Mouse (Mus musculus): ENCODE measurements at regions not wholly inside any gene's neighbourhood (a gene's known extent, or its start where the extent isn't known, plus 50 kb on each side); places are given as distances from the start of the nearest gene placed in this dataset.

DNA sequence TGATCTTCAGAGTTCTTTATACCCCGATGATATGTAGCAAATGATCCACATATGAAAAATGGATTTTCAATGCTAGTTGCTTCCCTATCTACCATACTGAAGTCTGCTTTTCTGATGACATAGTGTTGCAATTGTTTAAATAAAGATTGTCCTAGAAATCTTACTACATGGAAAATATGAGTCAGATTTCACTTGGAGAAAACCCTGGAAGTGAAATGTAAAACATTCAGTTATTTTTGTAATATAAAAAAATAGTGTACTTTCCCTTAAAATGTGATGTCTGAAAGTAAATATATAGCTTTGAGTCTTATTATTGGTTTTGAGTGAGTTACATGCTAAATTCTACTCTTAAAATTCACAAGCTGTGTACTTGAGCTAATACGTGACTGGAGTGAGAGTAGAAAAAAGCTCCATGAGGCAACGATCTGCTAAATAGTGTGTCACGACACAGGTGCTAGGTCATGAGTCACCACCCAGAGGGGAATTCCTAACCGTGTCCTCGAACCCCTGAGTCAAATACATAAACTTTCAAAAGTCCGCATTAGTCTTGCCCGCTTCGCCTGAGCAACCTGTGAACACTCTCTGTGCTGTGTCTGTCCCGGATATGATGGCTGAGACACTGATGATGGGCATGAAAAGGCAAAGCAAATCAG is 430.5 kb downstream of the Hsfy2 start:
- DNase-seq (ENCODE audit: low spot score), result no peak

DNA sequence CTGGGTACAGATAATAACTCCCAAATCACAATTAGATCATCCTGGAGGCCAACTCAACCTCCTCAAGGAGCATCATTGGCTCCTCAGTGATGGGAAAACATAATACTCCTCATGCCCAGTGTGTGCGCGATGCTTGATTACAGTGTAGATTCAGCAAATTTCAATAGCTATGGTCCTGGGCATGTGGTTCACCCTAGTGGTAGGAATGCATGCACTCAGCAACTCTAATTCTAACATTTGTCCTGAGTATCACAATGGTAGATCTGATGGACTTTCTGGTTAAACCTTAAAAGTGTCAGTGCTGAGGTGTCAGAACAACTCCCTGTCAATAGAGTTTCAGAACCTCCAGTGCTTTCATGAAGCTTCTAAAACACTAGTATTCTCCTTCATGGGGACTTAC is 442.0 kb downstream of the Hsfy2 start:
- DNase-seq (ENCODE audit: low spot score), result no peak

DNA sequence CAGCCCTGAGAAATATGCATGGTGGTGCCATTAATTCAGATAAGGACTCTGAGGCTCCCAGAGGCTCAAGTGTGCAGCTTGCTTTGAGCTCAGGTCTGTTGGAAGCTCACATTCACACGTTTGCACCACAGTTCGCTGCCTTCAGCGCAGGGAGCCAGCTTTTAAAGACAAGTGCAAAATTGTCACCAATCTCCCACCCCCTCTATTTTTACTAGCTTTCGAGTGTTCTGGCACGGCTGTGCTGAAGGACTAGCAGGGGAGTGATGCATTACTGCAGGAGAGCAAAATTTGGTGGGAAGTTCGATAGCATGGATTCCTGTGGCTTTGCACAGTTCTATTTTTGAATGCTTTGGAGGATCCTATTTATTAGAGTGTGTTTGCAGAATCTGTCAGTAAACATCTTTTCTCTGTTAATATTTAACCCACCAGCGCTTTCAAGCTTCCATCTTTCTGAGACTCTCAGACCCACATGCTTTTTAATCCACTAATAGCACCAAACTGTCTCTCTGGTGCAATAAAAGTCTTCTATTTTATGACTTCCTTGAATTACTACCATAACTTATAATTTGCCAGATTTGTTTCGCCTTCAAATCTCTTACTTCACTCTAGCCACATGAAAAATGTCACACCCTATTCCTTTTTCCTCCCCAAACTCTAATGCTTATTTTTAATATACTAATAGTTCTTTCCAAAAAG is 453.6 kb downstream of the Hsfy2 start:
- no peak for DNase-seq (ENCODE audit: low spot score)

DNA sequence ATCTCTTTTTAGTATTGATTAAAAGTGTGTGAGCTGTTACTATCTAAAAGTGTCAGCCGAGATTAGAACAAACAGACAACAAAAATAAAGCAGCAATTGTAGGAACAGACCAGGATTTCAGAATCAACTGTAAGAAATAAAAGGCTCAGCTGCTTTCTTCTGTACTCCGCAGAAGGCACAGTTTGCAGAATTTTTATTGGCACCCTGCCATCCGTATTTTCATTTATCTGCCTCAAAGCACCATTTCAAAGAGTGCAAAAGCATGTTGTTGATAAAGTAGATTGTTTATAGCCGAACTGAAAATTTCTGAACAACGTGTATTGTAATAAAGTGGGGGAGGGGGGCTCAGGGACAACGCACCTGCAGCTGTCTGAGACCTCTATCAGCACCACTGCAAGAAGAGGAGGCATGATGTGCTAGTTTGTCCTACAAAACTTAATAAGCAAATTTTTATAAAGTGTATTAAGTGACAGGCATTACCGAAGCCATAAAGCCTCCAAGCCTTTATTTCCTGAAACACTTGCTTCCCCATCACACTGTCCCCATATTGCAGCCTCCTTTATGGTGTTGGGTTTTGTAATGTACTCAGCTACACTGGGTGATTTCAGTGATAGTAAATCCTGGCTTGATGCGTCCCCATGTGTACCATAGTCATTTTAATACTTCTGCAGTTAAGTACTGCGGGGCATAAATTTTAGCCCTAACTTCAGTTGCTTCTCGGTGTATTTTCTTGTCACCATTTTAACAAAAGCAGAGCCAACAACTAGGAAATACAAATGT is 457.8 kb downstream of the Hsfy2 start:
- no peak for DNase-seq (ENCODE audit: low spot score)

DNA sequence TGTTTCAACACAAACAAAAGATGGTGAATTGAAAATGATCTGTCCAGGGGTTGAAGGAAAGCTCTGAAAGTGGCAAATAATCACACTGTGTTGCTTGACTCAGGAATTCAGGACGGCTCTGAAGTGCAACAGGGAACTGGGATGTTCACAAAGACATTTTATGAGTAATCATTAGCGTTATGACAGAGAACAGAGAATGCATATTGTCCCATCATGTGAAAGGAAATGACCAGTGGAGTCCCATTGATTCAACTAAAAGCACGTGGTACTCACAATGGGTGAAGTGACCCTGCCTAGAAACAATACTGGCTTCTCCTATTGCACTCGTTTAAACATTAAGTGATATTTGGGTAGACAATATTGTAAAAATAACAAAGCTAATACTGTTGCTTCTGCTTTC is 466.1 kb downstream of the Hsfy2 start:
- no peak for DNase-seq (ENCODE audit: low spot score)

DNA sequence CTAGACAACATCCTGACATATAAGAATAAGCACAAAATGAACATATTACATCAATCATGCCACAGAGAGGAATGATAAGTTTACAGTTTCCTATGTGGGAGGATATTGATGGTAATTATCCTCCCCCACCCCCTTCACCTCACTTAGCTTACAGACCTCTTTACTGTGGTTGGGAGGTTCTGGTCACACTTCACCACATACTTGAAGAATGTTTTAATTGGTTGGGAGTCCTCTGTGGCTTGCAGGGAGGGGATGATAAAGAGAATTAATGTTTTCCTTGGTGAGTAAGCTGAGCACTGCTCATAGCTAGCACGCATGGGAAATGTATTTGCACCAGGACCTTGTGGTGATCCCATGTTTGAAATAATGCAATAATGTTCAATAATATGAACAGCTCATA is 468.5 kb downstream of the Hsfy2 start:
- no peak for DNase-seq (ENCODE audit: low spot score)

DNA sequence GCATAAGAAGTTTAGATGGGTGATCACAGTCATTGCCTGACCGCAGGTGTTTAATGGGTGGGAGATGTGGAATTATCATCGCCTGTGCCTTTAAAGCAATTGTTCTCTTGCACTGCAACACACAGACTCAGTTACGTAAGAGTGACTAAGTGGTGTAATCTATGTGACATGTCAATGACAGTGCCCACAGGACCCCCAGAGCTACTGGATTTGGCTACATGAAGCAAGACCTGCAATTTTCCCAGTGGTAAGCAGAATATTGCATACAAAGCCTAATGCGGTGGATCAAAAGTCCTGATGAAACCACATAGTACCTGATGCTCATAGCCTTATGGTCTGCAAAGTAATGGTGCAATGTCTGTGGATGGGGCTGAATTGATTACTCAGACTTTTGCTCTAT is 469.2 kb downstream of the Hsfy2 start:
- DNase-seq (ENCODE audit: low spot score), result no peak

DNA sequence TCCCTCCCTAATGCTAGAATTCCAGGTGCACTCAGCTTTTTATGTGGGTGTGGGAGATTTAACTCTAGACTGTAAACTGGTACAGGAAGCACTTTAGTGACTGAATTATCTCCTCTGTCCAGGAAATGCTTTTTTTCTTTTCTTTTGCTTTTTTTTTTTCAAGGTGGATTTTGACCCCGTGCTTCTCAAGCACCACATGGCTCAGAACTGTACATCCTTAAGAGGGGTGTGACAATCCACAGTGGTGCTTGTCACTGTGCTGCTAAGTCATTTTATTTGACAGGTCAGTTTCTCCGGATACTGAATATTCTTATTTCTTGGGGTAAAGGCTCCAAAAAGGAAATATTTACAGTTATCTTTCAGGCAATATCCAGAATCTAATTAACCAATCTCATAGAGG is 472.0 kb downstream of the Hsfy2 start:
- no peak for DNase-seq (ENCODE audit: low spot score)

DNA sequence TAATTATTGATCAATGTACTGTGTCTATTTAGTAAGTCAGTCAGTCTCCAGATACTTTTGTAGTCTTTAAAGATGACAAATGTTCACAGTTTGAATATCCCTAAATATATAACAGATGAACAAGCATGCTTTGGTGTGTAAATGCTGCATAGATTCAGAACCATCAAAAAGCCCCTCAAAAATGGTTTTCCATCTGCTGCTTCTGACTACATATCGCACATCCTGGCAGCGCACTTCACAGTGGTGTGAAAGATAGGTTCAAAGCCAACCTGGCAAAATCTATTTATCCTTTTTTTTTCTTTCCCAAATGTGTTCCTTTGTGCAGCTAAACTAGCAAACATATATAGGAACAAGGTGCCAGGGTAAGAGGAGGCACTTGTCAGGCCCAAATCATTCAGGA is 472.9 kb downstream of the Hsfy2 start:
- DNase-seq (ENCODE audit: low spot score), result no peak

DNA sequence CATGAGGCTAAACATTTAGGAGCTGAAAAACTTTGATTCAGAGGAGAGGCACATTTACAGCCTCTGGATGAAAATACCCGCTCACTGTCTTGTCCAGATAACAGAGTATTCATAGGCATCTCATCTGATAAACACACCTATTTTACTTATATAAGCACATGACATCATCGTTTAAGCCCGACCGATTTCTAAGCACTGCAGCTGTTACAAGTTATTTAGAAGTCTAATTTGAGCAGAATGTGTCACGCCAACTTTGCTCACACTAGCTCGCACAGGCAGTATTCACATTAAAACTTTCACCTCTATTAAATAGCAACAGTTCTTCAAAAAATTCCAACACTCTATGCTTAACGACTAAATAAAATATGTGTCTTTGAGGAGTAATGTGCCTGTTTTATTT is 506.3 kb downstream of the Hsfy2 start:
- no peak for DNase-seq (ENCODE audit: low spot score)

DNA sequence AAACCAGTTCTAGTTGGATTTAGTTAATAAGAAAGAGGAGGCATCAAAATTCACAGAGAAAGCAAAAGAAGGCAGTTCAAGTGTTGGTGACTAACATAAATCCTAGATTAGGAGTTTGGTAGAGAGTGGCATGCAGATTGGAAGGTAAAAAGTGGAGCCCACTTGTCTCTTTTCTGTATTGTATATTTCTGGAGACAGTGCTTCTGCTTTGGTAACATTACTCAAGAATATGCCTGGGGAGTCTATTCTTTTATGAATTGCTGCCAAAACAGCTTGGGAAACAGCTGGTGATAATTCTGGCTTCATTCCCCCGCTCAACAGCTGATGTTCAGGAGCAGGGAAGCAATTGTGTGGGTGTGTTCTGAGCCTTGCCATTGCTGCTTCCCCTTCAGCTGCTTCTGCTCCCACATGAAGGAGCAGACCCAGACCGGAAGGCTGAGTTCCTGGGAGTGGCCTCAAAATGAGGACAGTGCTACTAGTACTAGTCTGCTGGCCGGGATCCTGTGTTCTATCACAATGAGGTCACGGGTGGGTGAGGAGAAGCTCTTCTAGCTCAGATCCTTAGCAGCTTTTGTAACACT is 547.9 kb downstream of the Hsfy2 start:
- peak; percentile 43 for DNase-seq (ENCODE audit: low spot score)

DNA sequence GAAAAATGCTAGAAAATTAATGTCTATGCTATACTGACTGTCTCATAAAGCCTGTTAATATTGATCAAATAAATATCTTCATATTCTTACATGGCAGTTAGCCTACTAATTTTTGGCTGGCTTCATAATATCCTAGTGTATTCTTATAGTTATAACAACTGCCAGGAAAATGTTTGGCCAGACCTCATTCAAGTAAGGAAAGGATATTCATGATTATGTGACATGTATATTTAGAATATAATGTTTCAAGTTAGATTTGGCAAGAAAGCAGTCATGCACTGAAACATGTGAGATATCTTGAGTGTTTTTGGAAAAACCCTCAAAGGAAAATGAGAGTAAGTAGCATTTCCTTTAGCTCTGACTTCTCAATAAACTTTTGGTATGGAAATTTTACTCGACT is 548.9 kb downstream of the Hsfy2 start:
- DNase-seq (ENCODE audit: low spot score), result no peak

DNA sequence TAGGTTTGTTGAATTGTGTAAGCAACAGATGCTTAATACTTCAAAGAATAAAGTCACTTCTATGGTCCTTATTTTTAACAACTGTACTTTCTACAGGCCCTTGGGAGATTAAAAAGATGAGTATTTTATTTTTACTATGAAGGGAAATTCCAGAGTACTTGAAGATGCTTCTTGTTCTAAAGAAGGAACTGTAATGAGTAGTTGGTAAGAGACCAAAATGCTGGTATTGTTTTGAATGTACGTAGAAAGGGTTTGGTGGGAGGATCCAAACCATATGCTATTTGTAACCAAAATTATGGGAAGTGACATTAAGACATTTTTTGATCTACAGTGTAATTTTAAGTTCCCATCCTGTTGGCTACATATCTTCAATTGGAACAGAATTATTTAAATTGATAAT is 560.5 kb downstream of the Hsfy2 start:
- DNase-seq (ENCODE audit: low spot score), result no peak

DNA sequence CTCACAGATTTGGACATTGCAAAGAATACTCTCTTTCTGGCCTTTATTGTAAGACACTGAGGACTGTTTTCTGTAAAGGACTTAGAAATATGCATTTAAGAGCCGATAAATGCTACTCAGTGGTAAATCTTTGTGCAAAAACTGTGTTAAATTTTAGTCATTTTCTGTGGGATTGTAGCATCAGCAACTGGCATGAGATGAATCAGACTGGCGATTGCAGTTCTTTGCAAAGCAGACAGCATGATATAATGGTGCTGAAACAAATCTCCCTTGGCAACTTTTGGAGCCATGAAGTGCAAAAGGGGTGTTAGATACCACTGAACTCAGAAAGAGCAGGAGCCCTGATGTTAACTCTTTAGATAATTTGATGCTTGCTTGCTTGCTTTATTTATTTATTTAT is 565.0 kb downstream of the Hsfy2 start:
- DNase-seq (ENCODE audit: low spot score), result no peak

DNA sequence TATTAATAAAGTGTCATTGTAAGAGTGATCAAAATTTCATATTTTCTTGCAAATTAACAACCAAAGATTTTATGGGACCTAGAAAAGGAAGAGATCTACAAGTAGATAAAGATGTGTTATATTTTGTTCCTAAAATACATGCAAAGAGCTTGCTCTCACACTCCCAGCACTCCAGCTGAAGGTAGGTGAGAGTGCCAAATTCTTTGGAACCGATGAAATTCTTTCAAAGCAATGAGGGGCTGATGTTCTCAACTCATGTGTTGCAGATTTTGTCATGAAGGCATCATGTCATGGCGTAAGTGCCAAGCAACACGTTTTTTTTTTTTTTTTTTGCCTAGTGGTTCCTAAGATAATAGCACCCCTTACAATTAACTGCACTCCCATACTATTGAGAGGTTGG is 573.8 kb downstream of the Hsfy2 start:
- no peak for DNase-seq (ENCODE audit: low spot score)

All from gastrocnemius, adult 18-20 months (tissue).